ENCODE assay signal across 7 mouse cellular contexts in the genomic region with DNA sequence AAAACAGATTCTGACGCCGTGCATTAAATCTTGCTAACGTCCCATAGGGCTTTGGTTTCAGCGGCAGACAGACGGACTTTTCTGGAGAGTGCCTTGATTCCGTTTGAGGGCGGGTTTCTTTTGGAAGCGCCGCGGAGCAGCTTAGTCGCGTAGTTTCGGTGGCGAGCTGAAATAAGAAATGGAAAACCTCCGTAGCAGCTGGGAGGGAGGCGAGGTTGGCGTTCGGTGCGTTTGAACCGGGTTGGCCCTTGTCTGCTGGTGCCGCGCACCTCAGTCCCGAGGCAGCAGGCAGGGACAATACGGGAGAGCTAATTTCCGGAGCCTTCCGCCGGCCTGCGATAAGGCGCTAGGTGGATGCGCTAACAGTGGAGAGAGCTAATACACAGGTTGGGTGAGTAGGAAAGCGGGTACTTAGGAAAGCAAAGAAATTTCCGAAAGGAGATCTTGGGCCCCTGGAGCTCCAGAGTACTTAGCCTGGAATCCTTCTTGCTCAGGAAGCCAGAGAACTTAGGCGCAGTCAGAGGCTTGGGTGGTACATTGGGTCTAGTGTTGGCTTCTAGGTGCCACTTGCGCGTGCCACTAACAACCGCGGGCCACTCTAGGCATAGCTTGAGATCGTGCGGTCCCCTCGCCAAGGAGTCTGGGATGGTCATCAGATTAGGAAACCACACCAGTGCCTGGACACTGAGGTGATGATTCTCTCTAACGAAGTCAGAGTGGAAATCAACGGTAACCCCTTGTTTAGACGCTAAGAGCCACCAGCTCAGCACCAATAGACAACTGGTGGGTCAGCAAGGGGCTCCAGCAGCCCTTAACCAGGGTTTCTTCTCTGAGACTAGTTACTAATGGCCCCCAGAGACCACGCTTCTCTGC. TPM values are rescaled to one million over a fixed set of nuclear protein-coding genes. Genes with fewer than 3 reads are reported as not detected.
DNase-seq lines count a peak whose midpoint lies in the region; ATAC-seq and TF ChIP-seq lines count a peak whose summit lies in the region.

No protein-coding gene starts in this region.

- peak; percentile 69 for DNase-seq in forebrain, embryonic 11.5 days (ENCODE audit: low spot score)
- no peak for DNase-seq in frontal cortex, postnatal 36 days (ENCODE audit: low spot score in 2 of 2)
- no peak for DNase-seq in thymus, adult 2 months

- peak overlapping the region; percentile 84 for H3K4me3 ChIP-seq in megakaryocyte, embryonic 14.5 days (replicated peaks)
- peak overlapping the region; percentile 22 for H3K4me3 ChIP-seq in forebrain, embryonic 11.5 days (ENCODE audit: low read depth, low read length)
- peak overlapping the region; percentile 13 for H3K4me3 ChIP-seq in intestine, embryonic 16.5 days (ENCODE audit: low read length)
- no peak overlapping the region for H3K4me3 ChIP-seq in midbrain, embryonic 15.5 days
- no peak overlapping the region for H3K4me3 ChIP-seq in thymus, adult 2 months (ENCODE audit: control insufficient read depth, insufficient read depth, low read length)

- TF ChIP-seq POLR2A in thymus, adult 2 months (IDR thresholded peaks at IDR 0.05; ENCODE audit: control insufficient read depth, extremely low read depth, insufficient read depth, low read length, poor library complexity): no peak

- peak overlapping the region; percentile 37; the same call in 1 of the 2 replicates for H3K4me2 ChIP-seq in forebrain, embryonic 11.5 days (ENCODE audit: low read depth, low read length, severe bottlenecking)
- peak overlapping the region; percentile 8; the same call in 1 of the 2 replicates for H3K4me2 ChIP-seq in intestine, embryonic 16.5 days (ENCODE audit: low read depth, low read length)
- peak overlapping the region; percentile 2; the same call in 1 of the 2 replicates for H3K4me2 ChIP-seq in midbrain, embryonic 15.5 days

- peaks cover 90% of the 10 kb centered on the region for H3K27me3 ChIP-seq in megakaryocyte, embryonic 14.5 days (replicated peaks)
- peaks cover 83% of the 10 kb centered on the region for H3K27me3 ChIP-seq in forebrain, embryonic 11.5 days (ENCODE audit: control insufficient read depth, insufficient read depth, low read length)
- peaks cover 83% of the 10 kb centered on the region for H3K27me3 ChIP-seq in intestine, embryonic 16.5 days (replicated peaks; ENCODE audit: control insufficient read depth, insufficient read depth, low read length)
- H3K27me3 ChIP-seq in midbrain, embryonic 15.5 days (replicated peaks): peaks cover 81% of the 10 kb centered on the region
- peaks cover 21% of the 10 kb centered on the region for H3K27me3 ChIP-seq in thymus, adult 2 months (ENCODE audit: control insufficient read depth, insufficient read depth, low read length)

- TF ChIP-seq CTCF in thymus, adult 2 months (IDR thresholded peaks at IDR 0.05; ENCODE audit: borderline replicate concordance, control insufficient read depth, extremely low read depth, insufficient read depth, low read length, poor library complexity): no peak

- no peaks in the 10 kb centered on the region for H3K36me3 ChIP-seq in megakaryocyte, embryonic 14.5 days (replicated peaks; ENCODE audit: low read length)
- no peaks in the 10 kb centered on the region for H3K36me3 ChIP-seq in forebrain, embryonic 11.5 days (ENCODE audit: control insufficient read depth, insufficient read depth, low read length)
- H3K36me3 ChIP-seq in intestine, embryonic 16.5 days (ENCODE audit: control insufficient read depth, insufficient read depth, low read length): no peaks in the 10 kb centered on the region
- H3K36me3 ChIP-seq in midbrain, embryonic 15.5 days (replicated peaks): no peaks in the 10 kb centered on the region
- no peaks in the 10 kb centered on the region for H3K36me3 ChIP-seq in thymus, adult 2 months (ENCODE audit: control insufficient read depth, insufficient read depth, low read length)

- under 1% methylated on average over 44 of the region's 44 CpGs for WGBS in forebrain, embryonic 11.5 days
- WGBS in intestine, embryonic 16.5 days: 1% methylated on average over 44 of the region's 44 CpGs
- 1% methylated on average over 44 of the region's 44 CpGs for WGBS in midbrain, embryonic 15.5 days
- 5% methylated on average over 44 of the region's 44 CpGs for WGBS in thymus, adult 2 months

- peak overlapping the region; percentile 25; the same call in 1 of the 2 replicates for H3K27ac ChIP-seq in forebrain, embryonic 11.5 days (ENCODE audit: low read depth, low read length)
- no peak overlapping the region for H3K27ac ChIP-seq in intestine, embryonic 16.5 days (ENCODE audit: low read length)
- no peak overlapping the region for H3K27ac ChIP-seq in midbrain, embryonic 15.5 days
- H3K27ac ChIP-seq in thymus, adult 2 months (ENCODE audit: control insufficient read depth, insufficient read depth, low read length): no peak overlapping the region

- peaks cover 31% of the 10 kb centered on the region for H3K4me1 ChIP-seq in megakaryocyte, embryonic 14.5 days
- H3K4me1 ChIP-seq in forebrain, embryonic 11.5 days (replicated peaks; ENCODE audit: control insufficient read depth, insufficient read depth, low read length): peaks cover 15% of the 10 kb centered on the region; the same call in 1 of the 2 replicates
- H3K4me1 ChIP-seq in intestine, embryonic 16.5 days (ENCODE audit: control insufficient read depth, insufficient read depth, low read length): peaks cover 12% of the 10 kb centered on the region
- peaks cover 17% of the 10 kb centered on the region for H3K4me1 ChIP-seq in midbrain, embryonic 15.5 days
- no peaks in the 10 kb centered on the region for H3K4me1 ChIP-seq in thymus, adult 2 months (replicated peaks; ENCODE audit: control insufficient read depth, insufficient read depth, low read length)

- no peak for ATAC-seq in megakaryocyte, adult 5-6 weeks (ENCODE audit: poor library complexity, severe bottlenecking)
- ATAC-seq in forebrain, embryonic 11.5 days (replicated peaks; ENCODE audit: low FRiP score): no peak
- ATAC-seq in intestine, embryonic 16.5 days: 0 out of 2 replicates have a peak, but pooled peaks have one; percentile 34
- no peak for ATAC-seq in midbrain, embryonic 15.5 days (replicated peaks)

- H3K9me3 ChIP-seq in megakaryocyte, embryonic 14.5 days: no peaks in the 10 kb centered on the region
- no peaks in the 10 kb centered on the region for H3K9me3 ChIP-seq in forebrain, embryonic 11.5 days (ENCODE audit: control insufficient read depth, low read length)
- no peaks in the 10 kb centered on the region for H3K9me3 ChIP-seq in intestine, embryonic 16.5 days (ENCODE audit: control insufficient read depth, low read length)
- no peaks in the 10 kb centered on the region for H3K9me3 ChIP-seq in midbrain, embryonic 15.5 days

- H3K9ac ChIP-seq in forebrain, embryonic 11.5 days (ENCODE audit: low read length): peak overlapping the region; percentile 39
- no peak overlapping the region for H3K9ac ChIP-seq in intestine, embryonic 16.5 days (ENCODE audit: low read depth, low read length)
- no peak overlapping the region for H3K9ac ChIP-seq in midbrain, embryonic 15.5 days

RNA-seq across cellular contexts. Expression of a gene that starts 5.1 kb away (rescaled TPM):
- 0.03 TPM in 1 of 2 replicates, not detected in the other for polyA plus RNA-seq in megakaryocyte, embryonic 14.5 days (2012; ENCODE audit: insufficient read depth, low replicate concordance)
- not detected in 2 replicates for total RNA-seq in megakaryocyte, adult 5-6 weeks (2015)
- not detected in 2 replicates for total RNA-seq in megakaryocyte, adult 5-6 weeks (2017)
- 10.0 and 11.2 TPM in 2 replicates for polyA plus RNA-seq in forebrain, embryonic 11.5 days (2014; fragmentation: Nextera tagmentation; extraction: Ambion mirVana)
- 0.04 and 0.10 TPM in 2 replicates for polyA plus RNA-seq in intestine, embryonic 16.5 days (2015; fragmentation: Nextera tagmentation; extraction: Ambion mirVana)
- 0.84 and 1.0 TPM in 2 replicates for polyA plus RNA-seq in midbrain, embryonic 15.5 days (2015; fragmentation: Nextera tagmentation; extraction: Ambion mirVana)
- 0.23 and 0.32 TPM in 2 replicates for polyA plus RNA-seq in thymus, adult 2 months (2012; rRNA removed)

Comparison
In these comparisons a context has a peak if more than half of its experiments do, and no peak if none do; other contexts are left out.
1. H3K4me3 ChIP-seq: peak in megakaryocyte, embryonic 14.5 days (single experiment), forebrain, embryonic 11.5 days (single experiment) and intestine, embryonic 16.5 days (single experiment); none in midbrain, embryonic 15.5 days (single experiment) and thymus, adult 2 months (single experiment).
2. Peak in every context shown above with its lines, with median percentiles within 50 percentile points of each other: H3K4me2 ChIP-seq.